Mouse (Mus musculus): ENCODE results near the gene Rxfp2.

The Rxfp2 gene

GRCm38 (mm10) chr5:150115271-150116092 is 97.0 kb downstream of the Rxfp2 start:
- ATAC-seq (ENCODE audit: low TSS enrichment), result no peak

GRCm38 (mm10) chr5:150116216-150116905 is 97.9 kb downstream of the Rxfp2 start:
- no peak for ATAC-seq (ENCODE audit: low TSS enrichment)

GRCm38 (mm10) chr5:150116906-150117216 is 98.4 kb downstream of the Rxfp2 start:
- ATAC-seq (ENCODE audit: low TSS enrichment), result no peak

GRCm38 (mm10) chr5:150118124-150118454 is 99.6 kb downstream of the Rxfp2 start:
- ATAC-seq (ENCODE audit: low TSS enrichment), result no peak

- ATAC-seq (ENCODE audit: low TSS enrichment), result peak; percentile 92
Measured at GRCm38 (mm10) chr5:150118455-150119241, 100.2 kb downstream of the Rxfp2 start, which contains the start of gene Fry. Fry (plus strand) TSS chr5:150118645.

- ATAC-seq (ENCODE audit: low TSS enrichment), result no peak
Measured at GRCm38 (mm10) chr5:150120676-150121075, 102.2 kb downstream of the Rxfp2 start.

- no peak for ATAC-seq (ENCODE audit: low TSS enrichment)
Measured at GRCm38 (mm10) chr5:150122095-150122494, 103.6 kb downstream of the Rxfp2 start.

GRCm38 (mm10) chr5:150122571-150122970 is 104.1 kb downstream of the Rxfp2 start:
- ATAC-seq (ENCODE audit: low TSS enrichment), result peak; percentile 45

- ATAC-seq (ENCODE audit: low TSS enrichment), result no peak
Measured at GRCm38 (mm10) chr5:150125920-150126319, 107.4 kb downstream of the Rxfp2 start.

- ATAC-seq (ENCODE audit: low TSS enrichment), result peak; percentile 64
Measured at GRCm38 (mm10) chr5:150128432-150128831, 110.0 kb downstream of the Rxfp2 start.

GRCm38 (mm10) chr5:150130144-150130543 is 111.7 kb downstream of the Rxfp2 start:
- no peak for ATAC-seq (ENCODE audit: low TSS enrichment)

- no peak for ATAC-seq (ENCODE audit: low TSS enrichment)
Measured at GRCm38 (mm10) chr5:150131166-150131565, 112.7 kb downstream of the Rxfp2 start.
